Mouse (Mus musculus): ENCODE measurements around the gene P2rx5. TPM values are rescaled to one million over a fixed set of nuclear protein-coding genes. Genes with fewer than 3 reads are reported as not detected.

P2rx5 gene
- polyA plus RNA-seq, 1 experiment from 2014 or later: 0.08 TPM

DNA sequence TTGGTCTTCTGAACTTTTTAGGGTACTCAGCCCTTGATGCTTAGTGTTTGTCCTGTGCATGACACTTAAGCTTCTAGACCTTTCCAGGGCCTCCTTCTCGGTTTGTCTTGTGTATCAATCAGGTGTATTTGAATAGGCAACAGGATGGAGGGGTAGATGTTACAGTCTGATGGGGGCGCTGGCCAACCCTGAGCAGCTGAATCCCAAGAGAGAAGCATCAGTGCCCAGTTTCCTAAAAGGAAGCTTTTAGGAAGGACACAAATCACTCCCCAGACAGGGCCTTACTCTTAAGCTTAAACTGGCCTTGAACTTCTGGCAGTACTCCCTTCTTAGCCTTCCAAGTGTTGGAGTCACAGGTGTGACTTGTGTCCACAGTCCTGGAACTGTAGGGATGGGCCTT lies 17.7 kb downstream of the P2rx5 start:
- ATAC-seq (ENCODE audit: low FRiP score): no peak
- Histone ChIP-seq H3K27me3 (ENCODE audit: control insufficient read depth, insufficient read depth, low read length) (no peaks in the 10 kb centered on the region), H3K9me3 (ENCODE audit: control insufficient read depth, low read length) (no peaks in the 10 kb centered on the region), H3K9ac (ENCODE audit: low read length) (peak overlapping the region; percentile 76), H3K4me2 (peak overlapping the region; percentile 67), H3K4me1 (ENCODE audit: control insufficient read depth, insufficient read depth, low read length) (peaks cover 5% of the 10 kb centered on the region; the same call in 1 of the 2 replicates), H3K36me3 (ENCODE audit: control insufficient read depth, insufficient read depth, low read length) (no peaks in the 10 kb centered on the region), H3K4me3 (ENCODE audit: low read depth, low read length) (peak overlapping the region; percentile 95), H3K27ac (ENCODE audit: low read depth, low read length) (peak overlapping the region; percentile 87; the same call in 1 of the 2 replicates)
- no peak for DNase-seq (ENCODE audit: low spot score, missing footprints)
- WGBS: 2% methylated on average over 2 of the region's 2 CpGs

DNA sequence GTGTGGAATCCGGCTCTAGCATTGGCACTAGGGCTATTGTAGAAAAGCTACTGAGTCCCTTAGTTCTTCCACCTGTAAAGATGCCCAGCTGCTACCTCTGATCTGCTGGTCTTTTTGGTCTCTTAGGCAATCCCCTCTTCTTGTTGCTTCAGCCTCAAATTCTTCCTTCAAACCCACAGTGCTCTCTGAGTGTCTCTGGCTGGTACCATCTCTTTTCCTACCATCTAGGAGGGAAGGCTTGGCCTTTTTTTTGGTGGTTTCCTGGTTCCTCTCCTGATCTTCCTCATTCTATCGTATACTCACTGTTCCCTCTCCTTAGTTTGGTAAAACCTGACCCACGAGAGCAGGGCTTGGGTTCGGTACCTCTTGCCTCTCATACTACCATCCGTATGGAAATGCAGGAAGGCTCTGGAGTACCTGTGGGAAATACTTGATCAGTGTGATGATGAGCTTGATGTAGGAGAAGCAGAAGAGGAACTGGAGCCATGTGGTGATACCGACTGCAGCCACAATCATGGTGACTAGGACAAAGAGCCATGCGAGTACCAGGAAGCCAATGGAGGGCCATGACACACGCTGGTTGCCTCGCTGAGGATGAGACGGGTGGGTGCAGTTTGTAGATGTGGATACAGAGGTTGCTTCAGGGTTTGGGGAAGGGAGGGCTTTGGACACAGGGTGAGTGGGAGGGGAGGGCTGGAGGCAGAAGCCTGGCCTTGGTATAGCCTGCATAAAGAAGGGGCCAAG lies 25.8 kb downstream of the P2rx5 start:
- Histone ChIP-seq H3K9me3 (ENCODE audit: control insufficient read depth, low read length) (no peaks in the 10 kb centered on the region), H3K4me2 (no peak overlapping the region), H3K27me3 (ENCODE audit: control insufficient read depth, insufficient read depth, low read length) (no peaks in the 10 kb centered on the region), H3K36me3 (ENCODE audit: control insufficient read depth, insufficient read depth, low read length) (peaks cover 8% of the 10 kb centered on the region; the same call in 1 of the 2 replicates), H3K4me3 (ENCODE audit: low read depth, low read length) (no peak overlapping the region), H3K4me1 (ENCODE audit: control insufficient read depth, insufficient read depth, low read length) (no peaks in the 10 kb centered on the region), H3K27ac (ENCODE audit: low read depth, low read length) (no peak overlapping the region), H3K9ac (ENCODE audit: low read length) (no peak overlapping the region)
- 93% methylated on average over 10 of the region's 10 CpGs for WGBS
- DNase-seq (ENCODE audit: low spot score, missing footprints) (no peak), ATAC-seq (ENCODE audit: low FRiP score) (no peak)

DNA sequence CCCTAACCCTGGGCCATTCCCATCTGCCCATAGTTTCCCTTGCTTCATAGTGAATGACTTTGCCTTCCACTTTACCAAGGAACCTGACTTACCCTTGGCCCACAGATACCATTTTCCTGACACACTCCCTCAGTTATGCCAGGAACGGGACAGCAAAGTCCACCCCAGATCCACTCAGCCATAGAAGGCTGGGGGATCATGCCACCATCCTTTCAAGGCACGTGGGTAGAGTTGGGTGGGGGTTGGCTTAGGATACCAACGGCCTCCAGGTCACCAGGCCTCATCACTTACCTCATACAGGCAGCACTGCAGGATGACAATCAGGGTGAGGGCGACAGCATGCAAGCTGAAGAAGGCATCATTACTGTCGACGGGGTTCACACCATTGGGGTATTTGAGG lies 27.0 kb downstream of the P2rx5 start:
- Histone ChIP-seq H3K9me3 (ENCODE audit: control insufficient read depth, low read length) (no peaks in the 10 kb centered on the region), H3K36me3 (ENCODE audit: control insufficient read depth, insufficient read depth, low read length) (peaks cover 8% of the 10 kb centered on the region; the same call in 1 of the 2 replicates), H3K27me3 (ENCODE audit: control insufficient read depth, insufficient read depth, low read length) (no peaks in the 10 kb centered on the region), H3K27ac (ENCODE audit: low read depth, low read length) (no peak overlapping the region), H3K4me3 (ENCODE audit: low read depth, low read length) (no peak overlapping the region), H3K4me2 (no peak overlapping the region), H3K9ac (ENCODE audit: low read length) (no peak overlapping the region), H3K4me1 (ENCODE audit: control insufficient read depth, insufficient read depth, low read length) (no peaks in the 10 kb centered on the region)
- ATAC-seq (ENCODE audit: low FRiP score) (no peak), DNase-seq (ENCODE audit: low spot score, missing footprints) (no peak)
- 86% methylated on average over 6 of the region's 6 CpGs for WGBS

DNA sequence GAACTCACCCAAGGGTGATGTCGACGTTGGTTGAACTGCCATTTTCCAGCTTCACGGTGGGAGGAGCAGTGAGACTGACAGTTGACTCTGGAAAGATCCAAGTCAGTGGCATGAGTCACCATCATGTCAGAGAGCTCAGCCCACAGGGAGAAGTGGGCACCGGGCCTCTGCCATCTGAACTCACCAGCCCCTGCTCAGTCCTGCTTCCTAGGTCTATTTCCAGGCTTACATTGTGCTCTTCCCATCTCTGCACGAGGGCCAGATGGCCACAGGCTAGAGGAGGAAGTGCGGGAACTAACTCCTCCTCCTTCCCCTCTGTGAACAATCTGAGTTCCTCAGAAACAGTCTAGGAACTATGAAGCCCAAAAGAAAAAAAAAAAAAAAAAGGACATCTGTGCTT lies 32.8 kb downstream of the P2rx5 start:
- DNase-seq (ENCODE audit: low spot score, missing footprints) (no peak), ATAC-seq (ENCODE audit: low FRiP score) (no peak)
- Histone ChIP-seq H3K9ac (ENCODE audit: low read length) (no peak overlapping the region), H3K27me3 (ENCODE audit: control insufficient read depth, insufficient read depth, low read length) (no peaks in the 10 kb centered on the region), H3K4me3 (ENCODE audit: low read depth, low read length) (no peak overlapping the region), H3K27ac (ENCODE audit: low read depth, low read length) (no peak overlapping the region), H3K9me3 (ENCODE audit: control insufficient read depth, low read length) (no peaks in the 10 kb centered on the region), H3K4me2 (no peak overlapping the region), H3K4me1 (ENCODE audit: control insufficient read depth, insufficient read depth, low read length) (no peaks in the 10 kb centered on the region; the same call in 1 of the 2 replicates), H3K36me3 (ENCODE audit: control insufficient read depth, insufficient read depth, low read length) (peaks cover 3% of the 10 kb centered on the region; the same call in 1 of the 2 replicates)
- 76% methylated on average over 6 of the region's 6 CpGs for WGBS

DNA sequence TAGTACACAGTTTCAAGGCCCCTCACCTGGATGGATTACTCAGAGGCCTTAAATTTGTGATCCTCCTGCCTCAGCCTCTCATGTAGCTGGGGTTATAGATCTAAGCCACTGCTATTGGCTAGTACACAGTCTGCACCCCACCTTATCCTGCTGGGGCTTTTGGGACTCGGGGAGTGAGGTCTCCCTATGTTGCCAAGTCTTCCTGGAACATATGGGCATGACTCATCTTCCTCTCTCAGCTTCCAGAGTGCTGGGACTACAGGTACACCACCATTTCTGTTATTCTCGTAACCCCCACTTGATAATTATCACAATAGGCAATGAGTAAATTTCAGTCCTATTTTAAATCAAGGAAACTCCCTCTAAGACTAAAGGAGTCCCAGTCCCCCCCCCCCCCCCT lies 34.2 kb downstream of the P2rx5 start:
- H3K36me3 ChIP-seq (ENCODE audit: control insufficient read depth, insufficient read depth, low read length): peaks cover 3% of the 10 kb centered on the region; the same call in 1 of the 2 replicates
- no peaks in the 10 kb centered on the region for H3K9me3 ChIP-seq (ENCODE audit: control insufficient read depth, low read length)
- H3K9ac ChIP-seq (ENCODE audit: low read length): no peak overlapping the region
- H3K4me1 ChIP-seq (ENCODE audit: control insufficient read depth, insufficient read depth, low read length): peaks cover 3% of the 10 kb centered on the region; the same call in 1 of the 2 replicates
- H3K4me3 ChIP-seq (ENCODE audit: low read depth, low read length): no peak overlapping the region
- WGBS: 75% methylated on average over 2 of the region's 2 CpGs
- H3K27me3 ChIP-seq (ENCODE audit: control insufficient read depth, insufficient read depth, low read length): no peaks in the 10 kb centered on the region
- no peak overlapping the region for H3K4me2 ChIP-seq
- ATAC-seq (ENCODE audit: low FRiP score) (no peak), DNase-seq (ENCODE audit: low spot score, missing footprints) (no peak)
- no peak overlapping the region for H3K27ac ChIP-seq (ENCODE audit: low read depth, low read length)

DNA sequence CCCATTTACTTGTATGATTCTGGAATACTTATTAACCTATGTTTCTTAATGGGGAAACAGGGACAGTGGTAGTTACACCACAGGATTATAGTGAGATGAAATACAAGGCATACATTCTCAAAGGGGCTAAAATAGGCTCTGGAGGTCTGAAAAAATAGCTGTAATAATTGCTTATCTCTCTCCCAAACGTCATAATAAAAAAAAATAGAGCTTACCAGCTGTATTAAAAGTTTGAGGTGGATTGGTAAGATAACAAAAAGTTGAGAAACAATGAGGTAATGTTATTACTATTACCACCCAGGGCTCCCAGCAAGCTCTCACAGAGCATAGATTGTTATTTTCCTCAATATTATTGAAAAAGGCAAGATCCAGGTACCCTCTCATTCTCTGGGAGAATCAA lies 38.0 kb downstream of the P2rx5 start:
- Histone ChIP-seq H3K27ac (ENCODE audit: low read depth, low read length) (no peak overlapping the region), H3K4me2 (peak overlapping the region; percentile 66), H3K4me1 (ENCODE audit: control insufficient read depth, insufficient read depth, low read length) (peaks cover 6% of the 10 kb centered on the region; the same call in 1 of the 2 replicates), H3K27me3 (ENCODE audit: control insufficient read depth, insufficient read depth, low read length) (no peaks in the 10 kb centered on the region), H3K4me3 (ENCODE audit: low read depth, low read length) (peak overlapping the region; percentile 52), H3K36me3 (ENCODE audit: control insufficient read depth, insufficient read depth, low read length) (no peaks in the 10 kb centered on the region; the same call in 1 of the 2 replicates), H3K9me3 (ENCODE audit: control insufficient read depth, low read length) (no peaks in the 10 kb centered on the region), H3K9ac (ENCODE audit: low read length) (peak overlapping the region; percentile 75)
- DNase-seq (ENCODE audit: low spot score, missing footprints): no peak
- WGBS: 3% methylated on average over 1 of the region's 1 CpGs
- ATAC-seq (ENCODE audit: low FRiP score): no peak

DNA sequence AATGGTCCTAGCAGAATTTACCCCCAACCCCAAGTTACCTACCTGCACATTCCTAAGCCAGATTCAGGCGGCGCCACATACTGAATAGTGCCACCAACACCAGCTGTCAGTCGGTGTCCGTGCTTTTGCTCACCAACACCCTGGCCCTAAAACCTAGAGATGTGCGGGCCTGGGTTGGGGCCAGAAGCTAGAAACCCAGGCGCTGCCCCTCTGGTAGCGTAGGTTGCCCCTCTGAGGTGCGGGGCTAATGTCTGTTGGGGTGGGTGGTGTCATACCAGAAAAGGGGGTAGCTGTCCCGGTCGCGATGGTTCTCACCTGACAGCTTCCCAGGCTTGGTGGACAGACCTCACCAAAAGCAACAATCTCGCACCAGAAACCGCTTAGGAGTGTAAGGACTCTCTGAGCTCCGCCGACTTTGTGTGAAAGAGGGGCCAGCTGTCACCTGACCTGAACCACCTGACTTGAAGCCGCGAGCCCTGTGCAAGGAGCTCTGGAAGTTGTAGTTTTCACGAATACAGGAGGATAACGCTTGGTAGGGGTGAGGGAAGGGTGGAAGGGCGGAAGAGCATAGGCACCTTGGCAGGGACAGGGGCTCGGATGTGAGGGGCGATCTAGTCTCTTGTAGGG lies 38.5 kb downstream of the P2rx5 start, which contains the start of gene Ctns:
Gene Ctns, minus strand, starts transcription at position 440 of the 627 bp plus-strand sequence.
- Histone ChIP-seq H3K4me3 (ENCODE audit: low read depth, low read length) (peak within 1 kb of the TSS; percentile 52), H3K9me3 (ENCODE audit: control insufficient read depth, low read length) (no peaks in the 10 kb centered on the region), H3K27me3 (ENCODE audit: control insufficient read depth, insufficient read depth, low read length) (no peaks in the 10 kb centered on the region), H3K27ac (ENCODE audit: low read depth, low read length) (no peak within 1 kb of the TSS), H3K36me3 (ENCODE audit: control insufficient read depth, insufficient read depth, low read length) (no peaks in the 10 kb centered on the region; the same call in 1 of the 2 replicates), H3K9ac (ENCODE audit: low read length) (peak within 1 kb of the TSS; percentile 75), H3K4me2 (peak within 1 kb of the TSS; percentile 66), H3K4me1 (ENCODE audit: control insufficient read depth, insufficient read depth, low read length) (peaks cover 6% of the 10 kb centered on the region; the same call in 1 of the 2 replicates)
- DNase-seq (ENCODE audit: low spot score, missing footprints): peak; percentile 99
- peak; percentile 94 for ATAC-seq (ENCODE audit: low FRiP score)
- WGBS: 2% methylated on average over 22 of the region's 22 CpGs

DNA sequence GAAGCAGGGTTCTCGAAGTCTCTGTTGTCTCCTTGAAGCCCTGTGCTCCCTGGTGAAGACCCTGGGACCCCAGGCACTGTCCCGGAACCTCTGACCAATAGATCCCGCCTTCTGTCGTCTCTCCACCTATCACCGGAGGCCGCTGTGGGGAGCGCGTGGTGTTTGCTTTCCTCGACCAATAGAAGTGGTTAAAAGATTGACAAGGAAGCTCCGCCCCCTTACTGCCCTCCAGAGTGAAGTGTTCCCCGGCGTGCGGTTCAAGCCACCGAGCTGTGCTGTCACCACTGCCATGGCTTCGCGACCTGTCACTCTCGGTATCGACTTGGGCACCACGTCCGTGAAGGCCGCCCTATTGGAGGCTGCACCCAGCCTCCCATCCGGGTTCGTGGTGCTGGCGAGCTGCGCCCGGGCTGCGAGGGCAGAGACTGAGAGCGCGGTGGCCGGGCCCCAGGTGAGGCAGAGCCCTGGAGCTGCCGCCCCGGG lies 39.0 kb downstream of the P2rx5 start, which contains the start of gene Shpk:
Gene Shpk, plus strand, starts transcription at position 231 of the 483 bp plus-strand sequence.
- ATAC-seq (ENCODE audit: low FRiP score): peak; percentile 99
- H3K27ac ChIP-seq (ENCODE audit: low read depth, low read length): no peak within 1 kb of the TSS

More for the DNA sequence above, 39.0 kb downstream of the P2rx5 start, which contains the start of gene Shpk:
- H3K9me3 ChIP-seq (ENCODE audit: control insufficient read depth, low read length): no peaks in the 10 kb centered on the region
- peaks cover 6% of the 10 kb centered on the region; the same call in 1 of the 2 replicates for H3K4me1 ChIP-seq (ENCODE audit: control insufficient read depth, insufficient read depth, low read length)
- peak within 1 kb of the TSS; percentile 66 for H3K4me2 ChIP-seq
- no peak for DNase-seq (ENCODE audit: low spot score, missing footprints)
- H3K9ac ChIP-seq (ENCODE audit: low read length): peak within 1 kb of the TSS; percentile 75
- WGBS: under 1% methylated on average over 32 of the region's 32 CpGs
- no peaks in the 10 kb centered on the region; the same call in 1 of the 2 replicates for H3K36me3 ChIP-seq (ENCODE audit: control insufficient read depth, insufficient read depth, low read length)
- H3K4me3 ChIP-seq (ENCODE audit: low read depth, low read length): peak within 1 kb of the TSS; percentile 52
- H3K27me3 ChIP-seq (ENCODE audit: control insufficient read depth, insufficient read depth, low read length): no peaks in the 10 kb centered on the region
